Mouse (Mus musculus): Measurements from ENCODE around the gene Nab1.

GRCm38 (mm10) chr1:52506211-52506610 lies 5.7 kb upstream of the Nab1 start:
- TF ChIP-seq POLR2A (IDR thresholded peaks at IDR 0.05; ENCODE audit: borderline replicate concordance, control insufficient read depth, low read depth, low read length) (no peak), CTCF (IDR thresholded peaks at IDR 0.05; ENCODE audit: control insufficient read depth, insufficient read depth, low read length) (no peak)
